Mouse (Mus musculus) heart, embryonic 12.5 days (tissue): ENCODE measurements around the gene Tnfrsf4. TPM values are rescaled to one million over a fixed set of nuclear protein-coding genes. Genes with fewer than 3 reads are reported as not detected.

ENCODE experiments used
- ATAC-seq: fragments of 200-750 bp; cut with Nextera tagmentation; 2 replicates; pipeline ENCODE4 v1.8.0; 2017; ENCODE audit warnings: moderate TSS enrichment, moderate library complexity; ENCODE audit not compliant: insufficient number of reproducible peaks, low FRiP score
- H3K27ac ChIP-seq: fragments of 300-500 bp; sonication (generic); 2 replicates; pipeline ENCODE4 v1.5.1; 2016; ENCODE audit warnings: mild to moderate bottlenecking, moderate library complexity; ENCODE audit not compliant: poor library complexity, severe bottlenecking
- H3K27me3 ChIP-seq: fragments of 300-500 bp; sonication (generic); replicated peaks from 2 replicates; pipeline ENCODE4 v1.6.1; 2016; ENCODE audit warnings: mild to moderate bottlenecking, moderate library complexity
- H3K36me3 ChIP-seq: fragments of 300-500 bp; sonication (generic); 2 replicates; pipeline ENCODE4 v1.6.1; 2016; ENCODE audit warnings: mild to moderate bottlenecking, moderate library complexity
- H3K4me1 ChIP-seq: fragments of 300-500 bp; sonication (generic); replicated peaks from 2 replicates; pipeline ENCODE4 v1.6.1; 2016; ENCODE audit warnings: mild to moderate bottlenecking
- H3K4me2 ChIP-seq: fragments of 300-500 bp; sonication (generic); 2 replicates; pipeline ENCODE4 v1.6.1; 2016; ENCODE audit warnings: mild to moderate bottlenecking, moderate library complexity
- H3K4me3 ChIP-seq: fragments of 300-500 bp; sonication (generic); 2 replicates; pipeline ENCODE4 v1.5.1; 2016; ENCODE audit warnings: mild to moderate bottlenecking
- H3K9ac ChIP-seq: fragments of 300-500 bp; sonication (generic); 2 replicates; pipeline ENCODE4 v1.6.1; 2016; ENCODE audit warnings: mild to moderate bottlenecking, moderate library complexity
- H3K9me3 ChIP-seq: fragments of 300-500 bp; sonication (generic); replicated peaks from 2 replicates; pipeline ENCODE4 v1.6.1; 2016; ENCODE audit warnings: mild to moderate bottlenecking, moderate library complexity
- WGBS: fragments of 180-500 bp; shearing (Covaris S2); methylation state at CpG from one replicate; pipeline ENCODE4 v1.1.7; 2016; 5-methylcytosine and 5-hydroxymethylcytosine counted together
- polyA plus RNA-seq: library from polyadenylated mRNA; unstranded; fragments of >200 nt; fragmentation: Nextera tagmentation; extraction: Ambion mirVana; gene quantifications from 2 replicates; pipeline ENCODE4 v1.2.1, GENCODE M21; 2016

The Tnfrsf4 gene
- polyA plus RNA-seq, 1 experiment from 2014 or later, result 0.37 TPM

- Histone ChIP-seq H3K9ac (peak overlapping the region; percentile 79), H3K36me3 (peaks cover 24% of the 10 kb centered on the region), H3K4me2 (peak overlapping the region; percentile 77), H3K4me1 (peaks cover 43% of the 10 kb centered on the region), H3K27me3 (peaks cover 18% of the 10 kb centered on the region), H3K27ac (peak overlapping the region; percentile 96; the same call in 1 of the 2 replicates), H3K9me3 (no peaks in the 10 kb centered on the region), H3K4me3 (peak overlapping the region; percentile 67)
- 0 out of 2 replicates have a peak, but pooled peaks have one; percentile 20 for ATAC-seq
- whole genome bisulfite sequencing, result 46% methylated on average over 9 of the region's 9 CpGs
Observed at GRCm38 (mm10) chr4:156030651-156031118, 17.0 kb downstream of the Tnfrsf4 start.

- H3K27me3 ChIP-seq, result peaks cover 24% of the 10 kb centered on the region
- H3K36me3 ChIP-seq, result peaks cover 24% of the 10 kb centered on the region
- no peaks in the 10 kb centered on the region for H3K9me3 ChIP-seq
- H3K4me1 ChIP-seq, result peaks cover 39% of the 10 kb centered on the region
- ATAC-seq, result 0 out of 2 replicates have a peak, but pooled peaks have one; percentile 17
- peak overlapping the region; percentile 77 for H3K4me2 ChIP-seq
- H3K27ac ChIP-seq, result peak overlapping the region; percentile 96
- peak overlapping the region; percentile 79 for H3K9ac ChIP-seq
- 14% methylated on average over 7 of the region's 7 CpGs for WGBS
- H3K4me3 ChIP-seq, result peak overlapping the region; percentile 67
Observed at GRCm38 (mm10) chr4:156031255-156031592, 17.6 kb downstream of the Tnfrsf4 start.

GRCm38 (mm10) chr4:156031593-156032391 lies 18.1 kb downstream of the Tnfrsf4 start:
- Histone ChIP-seq H3K27me3 (peaks cover 28% of the 10 kb centered on the region), H3K4me2 (peak overlapping the region; percentile 77), H3K27ac (peak overlapping the region; percentile 96), H3K4me1 (peaks cover 35% of the 10 kb centered on the region), H3K9ac (peak overlapping the region; percentile 79), H3K4me3 (peak overlapping the region; percentile 67), H3K9me3 (no peaks in the 10 kb centered on the region), H3K36me3 (peaks cover 24% of the 10 kb centered on the region)
- peak; percentile 84 for ATAC-seq
- WGBS, result 2% methylated on average over 24 of the region's 24 CpGs

- H3K4me2 ChIP-seq, result no peak overlapping the region
- ATAC-seq, result no peak
- no peaks in the 10 kb centered on the region for H3K9me3 ChIP-seq
- peaks cover 35% of the 10 kb centered on the region for H3K4me1 ChIP-seq
- no peak overlapping the region for H3K9ac ChIP-seq
- H3K4me3 ChIP-seq, result no peak overlapping the region
- H3K27me3 ChIP-seq, result peaks cover 28% of the 10 kb centered on the region
- WGBS, result 80% methylated on average over 4 of the region's 4 CpGs
- H3K36me3 ChIP-seq, result peaks cover 13% of the 10 kb centered on the region
- no peak overlapping the region for H3K27ac ChIP-seq
Observed at GRCm38 (mm10) chr4:156032856-156033255, 19.2 kb downstream of the Tnfrsf4 start.

GRCm38 (mm10) chr4:156033476-156034119 lies 20.0 kb downstream of the Tnfrsf4 start:
- Histone ChIP-seq H3K27me3 (peaks cover 28% of the 10 kb centered on the region), H3K27ac (no peak overlapping the region), H3K4me1 (peaks cover 35% of the 10 kb centered on the region), H3K4me2 (no peak overlapping the region), H3K36me3 (peaks cover 7% of the 10 kb centered on the region), H3K9ac (no peak overlapping the region), H3K4me3 (no peak overlapping the region), H3K9me3 (no peaks in the 10 kb centered on the region)
- no peak for ATAC-seq
- 53% methylated on average over 6 of the region's 6 CpGs for WGBS

GRCm38 (mm10) chr4:156034301-156034700 lies 20.7 kb downstream of the Tnfrsf4 start:
- no peak for ATAC-seq
- no peak overlapping the region for H3K4me3 ChIP-seq
- H3K4me2 ChIP-seq, result peak overlapping the region; percentile 56
- no peaks in the 10 kb centered on the region for H3K9me3 ChIP-seq
- 73% methylated on average over 4 of the region's 4 CpGs for WGBS
- peaks cover 35% of the 10 kb centered on the region for H3K4me1 ChIP-seq
- peaks cover 28% of the 10 kb centered on the region for H3K27me3 ChIP-seq
- no peak overlapping the region for H3K27ac ChIP-seq
- no peak overlapping the region for H3K9ac ChIP-seq
- peaks cover 3% of the 10 kb centered on the region for H3K36me3 ChIP-seq

- H3K4me2 ChIP-seq, result peak overlapping the region; percentile 56
- peak overlapping the region; percentile 35 for H3K4me3 ChIP-seq
- H3K36me3 ChIP-seq, result no peaks in the 10 kb centered on the region
- 5% methylated on average over 25 of the region's 25 CpGs for WGBS
- peaks cover 35% of the 10 kb centered on the region for H3K4me1 ChIP-seq
- H3K27me3 ChIP-seq, result peaks cover 28% of the 10 kb centered on the region
- no peaks in the 10 kb centered on the region for H3K9me3 ChIP-seq
- ATAC-seq, result no peak
- H3K27ac ChIP-seq, result no peak overlapping the region
- peak overlapping the region; percentile 48; the same call in 1 of the 2 replicates for H3K9ac ChIP-seq
Observed at GRCm38 (mm10) chr4:156034901-156035300, 21.3 kb downstream of the Tnfrsf4 start.

- Histone ChIP-seq H3K4me1 (no peaks in the 10 kb centered on the region), H3K4me2 (no peak overlapping the region), H3K27me3 (0 out of 2 replicates have a peak, but pooled peaks cover 14% of the 10 kb centered on the region), H3K9ac (no peak overlapping the region), H3K9me3 (no peaks in the 10 kb centered on the region), H3K36me3 (no peaks in the 10 kb centered on the region), H3K4me3 (no peak overlapping the region), H3K27ac (no peak overlapping the region)
- WGBS, result 59% methylated on average over 5 of the region's 5 CpGs
- 0 out of 2 replicates have a peak, but pooled peaks have one; percentile 4 for ATAC-seq
Observed at GRCm38 (mm10) chr4:156044754-156045153, 31.1 kb downstream of the Tnfrsf4 start.

- no peak overlapping the region for H3K27ac ChIP-seq
- H3K4me3 ChIP-seq, result no peak overlapping the region
- no peaks in the 10 kb centered on the region for H3K36me3 ChIP-seq
- H3K9ac ChIP-seq, result no peak overlapping the region
- no peak for ATAC-seq
- H3K27me3 ChIP-seq, result 0 out of 2 replicates have a peak, but pooled peaks cover 6% of the 10 kb centered on the region
- peaks cover 22% of the 10 kb centered on the region for H3K4me1 ChIP-seq
- no peaks in the 10 kb centered on the region for H3K9me3 ChIP-seq
- WGBS, result 53% methylated on average over 3 of the region's 3 CpGs
- no peak overlapping the region for H3K4me2 ChIP-seq
Observed at GRCm38 (mm10) chr4:156049779-156050178, 36.1 kb downstream of the Tnfrsf4 start.

- Histone ChIP-seq H3K4me2 (no peak overlapping the region), H3K27me3 (0 out of 2 replicates have a peak, but pooled peaks cover 6% of the 10 kb centered on the region), H3K27ac (no peak overlapping the region), H3K9me3 (no peaks in the 10 kb centered on the region), H3K9ac (no peak overlapping the region), H3K36me3 (no peaks in the 10 kb centered on the region), H3K4me3 (no peak overlapping the region), H3K4me1 (peaks cover 22% of the 10 kb centered on the region)
- WGBS, result 63% methylated on average over 6 of the region's 6 CpGs
- ATAC-seq, result no peak
Observed at GRCm38 (mm10) chr4:156050391-156050980, 36.8 kb downstream of the Tnfrsf4 start.

- H3K4me1 ChIP-seq, result peaks cover 22% of the 10 kb centered on the region
- H3K4me2 ChIP-seq, result no peak overlapping the region
- H3K27ac ChIP-seq, result peak overlapping the region; percentile 57
- H3K9ac ChIP-seq, result no peak overlapping the region
- H3K27me3 ChIP-seq, result 0 out of 2 replicates have a peak, but pooled peaks cover 10% of the 10 kb centered on the region
- WGBS, result 57% methylated on average over 4 of the region's 4 CpGs
- H3K9me3 ChIP-seq, result no peaks in the 10 kb centered on the region
- ATAC-seq, result 0 out of 2 replicates have a peak, but pooled peaks have one; percentile 34
- H3K36me3 ChIP-seq, result no peaks in the 10 kb centered on the region
- no peak overlapping the region for H3K4me3 ChIP-seq
Observed at GRCm38 (mm10) chr4:156053113-156053512, 39.5 kb downstream of the Tnfrsf4 start.
